Mouse (Mus musculus) megakaryocyte-erythroid progenitor cell, adult 5-6 weeks (primary cell): Measurements from ENCODE around the gene Dzank1. TPM values are rescaled to one million over a fixed set of nuclear protein-coding genes. Genes with fewer than 3 reads are reported as not detected.

Source experiments
- ATAC-seq: replicated peaks from 2 replicates; pipeline ENCODE4 v1.8.0; 2016; ENCODE audit warnings: mild to moderate bottlenecking, inconsistent platforms; ENCODE audit not compliant: severe bottlenecking, poor library complexity, low FRiP score, low TSS enrichment
- total RNA-seq, 2 experiments: library from RNA; stranded (forward) in 1 of 2; stranded (reverse) in 1 of 2; fragments of 200-1000, 215-1000 nt in 1 of 2; fragments of >200 nt in 1 of 2; fragmentation: Nextera tagmentation in 1 of 2; gene quantifications; 2 replicates each; pipeline ENCODE4 v1.2.3; 2014 to 2017

Gene Dzank1
- total RNA-seq (2014; fragmentation: Nextera tagmentation) (not detected in 2 replicates), total RNA-seq (2017) (not detected in 2 replicates)

GRCm38 (mm10) chr2:144526981-144527820, at the start of gene Dzank1, which contains the start of gene Polr3f:
Dzank1 (minus strand) TSS chr2:144527414.
Polr3f (plus strand) TSS chr2:144527718.
- peak; percentile 99 for ATAC-seq

- ATAC-seq = peak; percentile 97
Observed at GRCm38 (mm10) chr2:144555820-144556552, 28.8 kb upstream of the Dzank1 start, which contains the start of gene Sec23b. Sec23b (plus strand) TSS chr2:144556229.

GRCm38 (mm10) chr2:144555286-144555819, 28.1 kb upstream of the Dzank1 start:
- ATAC-seq = peak; percentile 27; the same call in 1 of the 2 replicates

- ATAC-seq = no peak
Observed at GRCm38 (mm10) chr2:144553905-144554304, 26.7 kb upstream of the Dzank1 start.

- peak; percentile 83 for ATAC-seq
Observed at GRCm38 (mm10) chr2:144550529-144550928, 23.3 kb upstream of the Dzank1 start, which contains the start of gene Rbbp9. Rbbp9 (minus strand) TSS chr2:144550869.

- no peak for ATAC-seq
Observed at GRCm38 (mm10) chr2:144547559-144547958, 20.3 kb upstream of the Dzank1 start.

GRCm38 (mm10) chr2:144545481-144545880, 18.3 kb upstream of the Dzank1 start:
- ATAC-seq = no peak

- no peak for ATAC-seq
Observed at GRCm38 (mm10) chr2:144545061-144545460, 17.8 kb upstream of the Dzank1 start.

GRCm38 (mm10) chr2:144544630-144545029, 17.4 kb upstream of the Dzank1 start:
- ATAC-seq = no peak

- ATAC-seq = no peak
Observed at GRCm38 (mm10) chr2:144543670-144544069, 16.5 kb upstream of the Dzank1 start.

GRCm38 (mm10) chr2:144541246-144541645, 14.0 kb upstream of the Dzank1 start:
- ATAC-seq = peak; percentile 78

GRCm38 (mm10) chr2:144537123-144537522, 9.9 kb upstream of the Dzank1 start:
- ATAC-seq = no peak

- ATAC-seq = peak; percentile 42
Observed at GRCm38 (mm10) chr2:144527821-144528174, 584 bp upstream of the Dzank1 start.

- ATAC-seq = no peak
Observed at GRCm38 (mm10) chr2:144525856-144526255, 1.4 kb downstream of the Dzank1 start.

GRCm38 (mm10) chr2:144519772-144520171, 7.4 kb downstream of the Dzank1 start:
- no peak for ATAC-seq

- no peak for ATAC-seq
Observed at GRCm38 (mm10) chr2:144514619-144515018, 12.6 kb downstream of the Dzank1 start.

GRCm38 (mm10) chr2:144502134-144502533, 25.1 kb downstream of the Dzank1 start:
- no peak for ATAC-seq

GRCm38 (mm10) chr2:144489342-144489741, 37.9 kb downstream of the Dzank1 start:
- ATAC-seq = no peak

GRCm38 (mm10) chr2:144487476-144487875, 39.7 kb downstream of the Dzank1 start:
- no peak for ATAC-seq

GRCm38 (mm10) chr2:144485439-144485838, 41.8 kb downstream of the Dzank1 start:
- ATAC-seq = no peak
